Mouse (Mus musculus) forebrain, embryonic 16.5 days (tissue): ENCODE measurements around the gene E130114P18Rik. TPM values are rescaled to one million over a fixed set of nuclear protein-coding genes. Genes with fewer than 3 reads are reported as not detected.
A peak's percentile ranks its signal among the peaks of the same experiment; 100 is the strongest.

Experiments
- ATAC-seq: fragments of 200-750 bp; cut with Nextera tagmentation; 2 replicates; pipeline ENCODE4 v1.8.0; 2017; ENCODE audit warnings: mild to moderate bottlenecking, moderate library complexity
- H3K27ac ChIP-seq: fragments of 300-500 bp; sonication (generic); 2 replicates; pipeline ENCODE4 v1.5.1; 2014; ENCODE audit warnings: low read length, control low read depth
- H3K27me3 ChIP-seq: fragments of 300-500 bp; sonication (generic); replicated peaks from 2 replicates; pipeline ENCODE4 v1.6.1; 2014; ENCODE audit warnings: low read length; ENCODE audit not compliant: control insufficient read depth, insufficient read depth
- H3K36me3 ChIP-seq: fragments of 300-500 bp; sonication (generic); 2 replicates; pipeline ENCODE4 v1.6.1; 2014; ENCODE audit not compliant: control insufficient read depth, insufficient read depth
- H3K4me1 ChIP-seq: fragments of 300-500 bp; sonication (generic); replicated peaks from 2 replicates; pipeline ENCODE4 v1.6.1; 2014; ENCODE audit warnings: low read length; ENCODE audit not compliant: control insufficient read depth, insufficient read depth
- H3K4me2 ChIP-seq: fragments of 300-500 bp; sonication (generic); 2 replicates; pipeline ENCODE4 v1.6.1; 2014; ENCODE audit warnings: mild to moderate bottlenecking, low read length, control low read depth
- H3K4me3 ChIP-seq: fragments of 300-500 bp; sonication (generic); replicated peaks from 2 replicates; pipeline ENCODE4 v1.5.1; 2014; ENCODE audit warnings: mild to moderate bottlenecking, low read length, control low read depth
- H3K9ac ChIP-seq: fragments of 300-500 bp; sonication (generic); replicated peaks from 2 replicates; pipeline ENCODE4 v1.6.1; 2014; ENCODE audit warnings: low read depth, low read length, control low read depth
- H3K9me3 ChIP-seq: fragments of 300-500 bp; sonication (generic); 2 replicates; pipeline ENCODE4 v1.6.1; 2016; ENCODE audit warnings: low read length; ENCODE audit not compliant: control insufficient read depth
- WGBS: fragments of 180-500 bp; shearing (Covaris S2); extraction: QIAGEN DNeasy Blood & Tissue Kit; methylation state at CpG from one replicate; pipeline ENCODE4 v1.1.7; 2014; 5-methylcytosine and 5-hydroxymethylcytosine counted together
- polyA plus RNA-seq: library from polyadenylated mRNA; unstranded; fragments of >200 nt; fragmentation: Nextera tagmentation; extraction: Ambion mirVana; gene quantifications from 2 replicates; pipeline ENCODE4 v1.2.1, GENCODE M21; 2015

Gene E130114P18Rik
- polyA plus RNA-seq, 1 experiment from 2014 or later = 31.0 TPM

DNA sequence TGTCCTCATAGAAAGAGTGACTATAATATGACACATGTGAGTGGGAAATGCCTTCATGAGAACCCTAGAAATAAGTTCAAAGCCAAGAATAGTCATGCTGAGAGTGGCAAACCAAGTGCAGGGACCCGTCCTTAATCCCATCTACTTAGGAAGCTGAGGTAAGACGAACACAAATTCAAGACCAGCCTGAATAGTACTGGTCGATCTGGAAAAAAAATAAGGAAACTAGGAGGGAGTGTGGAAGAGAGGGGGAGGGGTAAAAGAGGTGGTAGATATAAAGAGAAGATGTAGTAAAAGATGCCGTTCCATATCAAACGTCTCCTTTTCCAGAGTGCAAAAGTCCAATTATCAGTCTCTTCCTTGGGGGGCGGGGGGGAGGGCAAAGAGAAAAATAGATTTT is 213.7 kb downstream of the E130114P18Rik start:
- peak; percentile 68 for ATAC-seq
- Histone ChIP-seq H3K36me3 (no peaks in the 10 kb centered on the region), H3K4me3 (no peak overlapping the region), H3K27ac (no peak overlapping the region), H3K9ac (no peak overlapping the region), H3K4me1 (no peaks in the 10 kb centered on the region), H3K9me3 (no peaks in the 10 kb centered on the region), H3K4me2 (no peak overlapping the region), H3K27me3 (no peaks in the 10 kb centered on the region)
- WGBS = 58% methylated on average over 6 of the region's 6 CpGs

DNA sequence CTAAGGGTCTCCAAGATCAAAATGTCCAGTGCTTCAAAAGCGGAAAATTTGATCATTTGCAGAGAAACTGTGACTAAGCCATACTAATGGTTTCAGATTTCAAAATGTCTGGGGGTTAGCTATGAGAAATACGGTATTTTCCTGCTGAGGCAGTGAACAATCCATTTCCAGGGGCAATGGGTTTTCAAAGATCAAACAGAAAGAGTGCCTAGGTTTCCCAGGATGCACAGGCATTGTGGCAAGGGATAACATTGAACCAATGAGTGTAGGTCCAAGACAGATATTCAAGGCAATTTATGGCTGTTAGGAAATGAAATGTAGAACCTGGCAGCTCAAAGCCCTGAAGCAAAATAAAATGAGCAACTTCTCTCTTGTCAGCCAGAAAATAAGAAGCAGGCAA is 220.3 kb downstream of the E130114P18Rik start:
- no peak for ATAC-seq

GRCm38 (mm10) chr4:97544016-97544415 is 233.9 kb downstream of the E130114P18Rik start:
- Histone ChIP-seq H3K4me1 (no peaks in the 10 kb centered on the region), H3K9ac (no peak overlapping the region), H3K36me3 (no peaks in the 10 kb centered on the region), H3K4me3 (no peak overlapping the region), H3K9me3 (no peaks in the 10 kb centered on the region; the same call in none of the 2 replicates), H3K27me3 (no peaks in the 10 kb centered on the region), H3K27ac (no peak overlapping the region), H3K4me2 (no peak overlapping the region)
- WGBS = 65% methylated on average over 5 of the region's 5 CpGs
- no peak for ATAC-seq

More for the DNA sequence above, 220.3 kb downstream of the E130114P18Rik start:
- no peak overlapping the region for H3K4me3 ChIP-seq
- 81% methylated on average over 2 of the region's 2 CpGs for WGBS
- no peaks in the 10 kb centered on the region for H3K4me1 ChIP-seq
- no peak overlapping the region for H3K4me2 ChIP-seq
- no peak overlapping the region for H3K9ac ChIP-seq
- H3K27me3 ChIP-seq = no peaks in the 10 kb centered on the region
- H3K9me3 ChIP-seq = no peaks in the 10 kb centered on the region
- no peak overlapping the region for H3K27ac ChIP-seq
- no peaks in the 10 kb centered on the region for H3K36me3 ChIP-seq

DNA sequence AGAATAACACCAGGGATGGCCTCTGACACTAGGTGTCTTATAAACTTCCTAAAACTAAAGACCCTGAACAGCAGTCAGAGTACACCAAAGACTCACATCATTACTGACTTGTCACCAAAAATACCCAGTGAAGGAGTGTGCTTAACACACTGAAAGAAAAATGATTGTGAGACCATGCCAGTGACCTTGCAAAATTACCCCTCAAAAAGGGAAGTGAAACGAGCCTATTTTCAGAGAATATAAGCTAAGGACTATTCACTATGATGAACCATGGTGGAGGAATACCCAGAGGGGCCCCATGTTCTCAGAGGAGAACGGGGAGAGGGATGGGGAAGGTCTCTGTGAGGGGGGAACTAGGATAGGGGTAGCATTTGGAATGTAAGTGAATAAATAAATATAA is 245.8 kb downstream of the E130114P18Rik start:
- no peaks in the 10 kb centered on the region for H3K9me3 ChIP-seq
- H3K36me3 ChIP-seq = no peaks in the 10 kb centered on the region
- no peaks in the 10 kb centered on the region for H3K27me3 ChIP-seq
- no peak overlapping the region for H3K27ac ChIP-seq
- H3K4me3 ChIP-seq = no peak overlapping the region
- H3K4me1 ChIP-seq = no peaks in the 10 kb centered on the region
- WGBS = 56% methylated on average over 2 of the region's 2 CpGs
- ATAC-seq = no peak
- no peak overlapping the region for H3K9ac ChIP-seq
- H3K4me2 ChIP-seq = no peak overlapping the region

- Histone ChIP-seq H3K9ac (no peak overlapping the region), H3K27me3 (no peaks in the 10 kb centered on the region), H3K36me3 (no peaks in the 10 kb centered on the region), H3K9me3 (no peaks in the 10 kb centered on the region), H3K4me3 (no peak overlapping the region), H3K4me1 (no peaks in the 10 kb centered on the region), H3K4me2 (no peak overlapping the region), H3K27ac (no peak overlapping the region)
- whole genome bisulfite sequencing = 92% methylated on average over 2 of the region's 2 CpGs
- ATAC-seq = no peak
Measured at GRCm38 (mm10) chr4:97528517-97528916, 249.4 kb downstream of the E130114P18Rik start.

Other genes with a start within 250 kb of the E130114P18Rik start
- 88.3 and 97.1 TPM in 2 replicates for gene Nfia, start 5.3 kb downstream of the E130114P18Rik start, polyA plus RNA-seq